Mouse (Mus musculus): ENCODE measurements around the gene Vps11.
"Not testable (repeated sequence)": the region's sequence is repeated elsewhere in the genome, so short reads cannot be mapped to it uniquely, and the experiment has no call there.

The Vps11 gene

GRCm38 (mm10) chr9:44361190-44361917 lies at the start of gene Vps11:
Gene Vps11 (minus strand): TSS chr9:44361670.
- peak; percentile 96 for DNase-seq

GRCm38 (mm10) chr9:44410647-44411336 lies 49.3 kb upstream of the Vps11 start:
- DNase-seq = no peak

DNA sequence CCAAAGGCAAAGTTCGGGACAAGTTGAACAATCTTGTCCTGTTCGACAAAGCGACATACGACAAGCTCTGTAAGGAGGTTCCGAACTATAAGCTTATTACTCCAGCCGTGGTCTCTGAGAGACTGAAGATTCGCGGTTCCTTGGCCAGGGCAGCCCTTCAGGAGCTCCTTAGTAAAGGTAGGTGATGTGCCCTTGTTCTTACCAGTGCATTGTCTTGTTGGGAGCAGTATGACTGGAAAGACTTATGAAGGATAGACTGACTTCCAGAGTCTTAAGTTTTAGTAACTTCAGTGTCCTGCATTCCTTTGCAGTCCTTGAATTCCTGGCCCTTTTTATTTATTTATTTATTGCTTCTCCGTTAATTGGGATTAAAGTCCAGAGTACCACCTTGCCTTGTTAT lies 47.2 kb upstream of the Vps11 start:
- DNase-seq = not testable (repeated sequence)

DNA sequence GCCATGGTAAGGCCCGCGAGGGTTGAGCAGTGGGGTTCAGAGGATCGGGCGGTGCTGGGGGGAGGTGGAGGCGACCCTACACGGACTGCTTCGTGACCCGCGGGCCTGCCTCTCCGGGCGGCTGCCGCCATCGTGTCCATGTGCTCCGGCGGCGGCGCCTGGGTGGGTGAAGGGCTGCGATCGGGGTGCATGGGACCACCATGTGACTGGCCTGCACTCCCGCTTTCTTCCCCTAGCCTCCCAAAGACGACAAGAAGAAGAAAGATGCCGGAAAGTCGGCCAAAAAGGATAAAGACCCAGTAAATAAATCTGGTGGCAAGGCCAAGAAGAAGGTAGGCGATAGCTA lies 46.3 kb upstream of the Vps11 start:
- DNase-seq = no peak

GRCm38 (mm10) chr9:44406906-44407751 lies 45.7 kb upstream of the Vps11 start, which contains the start of the genes Rps25 and Trappc4:
Gene Rps25 (plus strand): TSS chr9:44407139.
Gene Trappc4 (minus strand): TSS chr9:44407600.
- DNase-seq = peak; percentile 93

GRCm38 (mm10) chr9:44405011-44405410 lies 43.5 kb upstream of the Vps11 start:
- DNase-seq = no peak

DNA sequence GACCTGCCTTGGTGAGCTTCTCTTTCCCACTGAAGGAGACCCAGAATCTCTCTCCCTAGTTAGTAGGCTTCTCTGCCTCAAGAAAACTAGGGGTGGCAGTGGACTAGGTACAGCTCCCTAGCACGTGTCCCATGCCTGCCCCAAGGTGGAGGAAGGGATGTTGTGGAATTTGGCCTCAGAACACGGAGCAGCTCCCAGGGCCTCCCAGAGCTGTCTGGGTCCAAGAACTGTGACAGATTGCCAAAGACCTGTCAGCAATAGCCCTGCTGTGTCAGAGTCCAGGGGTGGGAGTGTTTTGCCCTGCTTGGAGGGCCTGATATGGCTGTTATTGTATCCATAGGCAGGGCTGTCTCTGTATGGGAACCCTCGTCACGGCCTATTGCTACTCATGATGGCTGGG lies 39.6 kb upstream of the Vps11 start:
- no peak for DNase-seq

GRCm38 (mm10) chr9:44399795-44400114 lies 38.3 kb upstream of the Vps11 start:
- no peak for DNase-seq

DNA sequence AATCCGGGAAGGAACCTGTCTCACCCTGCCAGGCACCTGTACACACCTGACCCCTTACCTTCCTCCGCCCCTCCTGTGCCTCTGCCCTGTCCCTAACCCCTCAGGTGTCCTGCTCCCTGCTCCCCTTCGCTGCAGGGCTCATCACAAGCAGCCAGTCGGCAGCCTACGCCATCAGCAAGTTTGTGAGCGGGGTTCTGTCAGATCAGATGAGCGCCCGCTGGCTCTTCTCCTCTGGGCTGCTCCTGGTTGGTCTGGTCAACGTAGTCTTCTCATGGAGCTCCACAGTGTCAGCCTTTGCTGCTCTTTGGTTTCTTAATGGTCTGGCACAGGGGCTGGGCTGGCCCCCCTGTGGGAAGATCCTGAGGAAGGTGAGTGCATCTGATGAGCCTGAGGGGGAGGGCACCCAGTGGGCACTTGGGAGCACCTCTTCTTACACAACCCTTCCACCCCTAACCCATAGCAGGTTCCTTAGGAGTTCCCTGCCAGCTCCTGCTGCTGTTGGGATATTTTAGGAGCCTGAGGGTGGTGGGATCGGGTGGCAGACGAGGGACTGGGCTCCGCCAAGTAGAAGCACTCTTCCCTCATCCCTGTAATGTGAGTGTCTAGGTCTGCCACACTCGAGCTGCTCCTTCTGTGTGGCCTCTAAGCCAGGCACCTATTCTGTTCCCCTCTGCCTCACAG lies 37.8 kb upstream of the Vps11 start:
- DNase-seq = no peak

- DNase-seq = no peak
Measured at GRCm38 (mm10) chr9:44398551-44398950, 37.1 kb upstream of the Vps11 start.

- DNase-seq = no peak
Measured at GRCm38 (mm10) chr9:44398087-44398486, 36.6 kb upstream of the Vps11 start.

GRCm38 (mm10) chr9:44396684-44397411 lies 35.4 kb upstream of the Vps11 start, which contains the start of gene Slc37a4:
Gene Slc37a4 (plus strand): TSS chr9:44396852.
- peak; percentile 90 for DNase-seq

DNA sequence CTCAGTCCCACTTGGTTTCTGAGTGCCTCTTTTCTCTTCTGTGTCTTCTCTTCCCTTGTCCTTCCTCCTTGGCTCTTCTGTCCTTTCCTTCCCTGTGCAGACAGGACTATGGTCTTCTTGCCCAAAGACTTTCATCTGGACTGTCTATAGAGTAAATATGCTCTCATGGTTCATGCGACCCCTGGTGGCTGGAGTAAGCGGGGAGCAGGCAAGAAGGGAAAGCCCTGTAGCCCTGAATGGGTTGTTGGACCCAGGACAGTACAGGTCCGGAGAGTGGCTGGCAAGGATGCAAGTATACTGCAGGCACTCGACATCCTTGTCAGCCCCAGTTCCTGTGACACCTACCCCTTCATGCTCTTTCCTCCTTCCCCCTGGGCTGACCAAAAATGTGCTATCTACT lies 30.0 kb upstream of the Vps11 start:
- peak; percentile 69 for DNase-seq

- peak; percentile 62 for DNase-seq
Measured at GRCm38 (mm10) chr9:44389273-44389672, 27.8 kb upstream of the Vps11 start.

DNA sequence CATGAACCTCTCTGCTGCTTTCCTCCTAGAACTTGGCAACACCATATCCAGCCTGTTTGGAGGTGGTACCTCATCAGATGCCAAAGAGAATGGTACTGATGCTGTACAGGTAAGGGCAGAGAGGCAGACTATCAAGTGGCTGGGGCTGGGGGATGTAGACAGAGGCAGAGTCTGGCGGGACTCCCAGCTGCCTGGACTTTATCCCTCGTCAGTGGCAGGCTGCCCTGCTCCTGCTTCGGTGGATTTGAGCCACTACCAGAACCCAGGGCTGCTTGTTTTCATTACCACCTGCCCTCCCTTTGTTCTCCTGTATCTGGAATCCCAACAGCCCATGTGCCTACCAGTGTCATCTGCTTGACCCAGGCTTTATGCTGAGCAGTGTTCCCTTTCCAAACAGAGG lies 25.8 kb upstream of the Vps11 start:
- no peak for DNase-seq

- no peak for DNase-seq
Measured at GRCm38 (mm10) chr9:44384596-44384995, 23.1 kb upstream of the Vps11 start.

- DNase-seq = no peak
Measured at GRCm38 (mm10) chr9:44379862-44380261, 18.4 kb upstream of the Vps11 start.

DNA sequence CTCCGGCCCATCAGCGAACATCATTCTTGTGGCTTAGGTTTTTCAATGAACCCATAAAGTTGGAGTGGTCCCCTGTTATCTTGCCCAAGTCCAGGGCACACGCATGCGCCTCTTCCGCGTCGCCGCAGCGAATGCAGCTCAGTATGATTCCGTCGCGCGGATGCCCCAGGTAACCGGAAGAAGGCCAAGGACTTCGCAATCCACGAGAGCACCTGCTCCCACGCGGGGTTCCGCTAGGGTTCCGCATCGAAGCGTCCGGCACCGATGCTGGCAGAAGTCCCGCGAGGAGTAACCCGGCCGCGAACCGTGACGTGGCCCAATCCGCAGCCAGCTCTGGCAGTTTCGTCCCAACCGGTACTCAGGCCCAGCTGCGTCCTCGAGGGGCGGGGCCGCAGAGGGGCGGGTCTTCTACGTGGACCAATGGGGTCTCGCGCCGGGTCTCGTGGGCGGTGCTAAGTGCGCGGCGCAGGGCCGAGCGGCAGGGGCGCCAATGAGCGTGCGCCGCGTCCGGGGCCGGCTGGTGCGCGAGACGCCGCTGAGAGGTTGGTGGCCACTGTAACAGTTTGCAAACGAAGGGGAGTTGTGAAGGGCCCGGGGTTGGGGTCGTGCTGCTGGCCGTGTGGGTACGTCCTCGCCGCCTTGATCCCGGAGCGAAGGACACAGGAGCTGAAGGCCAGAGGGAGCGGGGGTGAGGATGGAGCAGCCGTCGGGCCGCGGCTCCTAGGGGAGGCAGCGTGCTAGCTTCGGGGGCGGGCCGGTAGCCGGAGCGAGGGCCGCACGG lies 17.8 kb upstream of the Vps11 start, which contains the start of gene Hyou1:
TSS of gene Hyou1 (plus strand) at position 437 of the 781 bp plus-strand sequence.
- DNase-seq = peak; percentile 99

- DNase-seq = no peak
Measured at GRCm38 (mm10) chr9:44378153-44378730, 16.8 kb upstream of the Vps11 start.

DNA sequence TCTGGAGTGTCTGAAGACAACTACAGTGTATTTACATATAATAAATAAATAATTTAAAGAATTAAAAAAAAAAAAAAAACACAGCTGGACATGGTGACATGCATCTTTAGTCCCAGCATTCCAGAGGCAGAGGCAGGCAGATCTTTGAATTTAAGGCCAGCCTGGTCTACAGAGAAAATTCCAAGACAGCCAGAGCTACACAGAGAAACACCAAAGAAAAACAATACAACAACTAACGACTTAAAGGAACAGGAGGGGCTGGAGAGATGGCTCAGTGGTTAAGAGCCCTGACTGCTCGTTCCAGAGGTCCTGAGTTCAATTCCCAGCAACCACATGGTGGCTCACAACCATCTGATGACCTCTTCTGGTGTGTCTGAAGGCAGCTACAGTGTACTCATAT lies 15.9 kb upstream of the Vps11 start:
- DNase-seq = not testable (repeated sequence)

DNA sequence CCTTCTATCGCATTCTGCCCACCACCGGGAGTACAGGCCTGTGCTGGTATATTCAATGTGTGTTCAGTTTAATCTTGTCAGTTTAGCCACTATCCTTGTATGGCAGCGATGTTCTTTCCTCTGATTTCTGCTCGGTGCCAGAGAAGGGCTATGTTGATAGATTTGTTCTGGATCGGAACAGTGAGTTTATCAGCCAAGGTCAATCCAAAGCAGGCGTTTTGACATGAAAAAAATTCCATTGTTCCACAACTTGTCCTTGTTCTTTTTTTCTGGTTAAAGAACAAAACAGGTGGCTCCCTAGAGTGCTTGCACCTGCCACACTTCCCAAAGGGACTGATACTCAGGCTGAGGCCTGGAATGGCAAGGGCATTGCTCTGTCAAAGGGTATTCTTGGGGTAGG lies 14.7 kb upstream of the Vps11 start:
- no peak for DNase-seq
